Mouse (Mus musculus) cerebellum, postnatal 36 days (tissue): ENCODE measurements around the gene Tgtp1.
"Not testable (repeated sequence)": the region's sequence is repeated elsewhere in the genome, so short reads cannot be mapped to it uniquely, and the experiment has no call there.

Source experiments
- DNase-seq, 2 experiments: peaks; one replicate each; pipeline ENCODE4 v3.0.0; 2021 to 2022; ENCODE audit warnings: mixed read lengths in 2 of 2

Gene Tgtp1

GRCm38 (mm10) chr11:48994018-48994417 lies at the start of gene Tgtp1:
Tgtp1 (minus strand) TSS chr11:48994172.
- not testable (repeated sequence) for DNase-seq

GRCm38 (mm10) chr11:49012074-49012473 lies 18.1 kb upstream of the Tgtp1 start:
- not testable (repeated sequence) for DNase-seq

- DNase-seq: not testable (repeated sequence)
These were observed 12.8 kb upstream of the Tgtp1 start for GRCm38 (mm10) chr11:49006785-49007184.

DNA sequence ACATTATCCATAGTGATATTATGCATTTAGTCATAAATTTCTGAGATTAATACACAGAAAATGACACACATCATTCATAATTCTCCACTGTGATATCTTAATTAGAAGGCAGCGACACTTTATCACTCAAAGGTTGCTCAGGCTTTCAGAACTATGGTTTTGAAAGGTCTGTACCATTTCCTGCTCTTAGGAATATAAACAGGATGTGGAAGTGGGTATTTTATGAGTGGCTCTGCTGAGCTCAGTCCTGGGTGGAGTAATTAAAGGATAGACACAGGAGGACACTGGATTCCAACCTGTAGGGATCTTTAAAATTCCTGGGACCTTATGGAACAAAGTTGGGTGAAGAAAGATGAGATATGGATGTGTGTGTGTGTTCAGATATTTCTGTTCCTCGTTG lies 12.3 kb upstream of the Tgtp1 start:
- not testable (repeated sequence) for DNase-seq

DNA sequence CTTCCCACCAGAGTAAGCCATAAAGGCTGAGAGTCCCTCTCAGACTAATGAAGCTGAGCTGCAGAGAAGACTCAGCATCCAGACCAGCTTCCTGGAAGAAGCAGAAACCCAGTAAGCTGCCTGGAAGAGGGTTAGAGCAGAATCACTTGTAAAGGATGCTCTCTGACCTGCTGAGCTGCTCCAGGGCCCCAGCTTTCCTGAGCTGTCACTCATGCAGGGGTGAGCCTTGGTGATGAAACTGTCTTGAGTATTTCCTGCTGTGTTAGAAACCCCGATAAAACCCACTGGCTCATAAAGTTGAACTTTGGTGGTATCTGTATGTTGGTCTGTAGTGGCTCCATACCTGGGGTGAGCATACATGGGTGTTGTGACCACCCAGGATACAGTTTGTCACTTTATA lies 6.4 kb upstream of the Tgtp1 start:
- DNase-seq: not testable (repeated sequence)

DNA sequence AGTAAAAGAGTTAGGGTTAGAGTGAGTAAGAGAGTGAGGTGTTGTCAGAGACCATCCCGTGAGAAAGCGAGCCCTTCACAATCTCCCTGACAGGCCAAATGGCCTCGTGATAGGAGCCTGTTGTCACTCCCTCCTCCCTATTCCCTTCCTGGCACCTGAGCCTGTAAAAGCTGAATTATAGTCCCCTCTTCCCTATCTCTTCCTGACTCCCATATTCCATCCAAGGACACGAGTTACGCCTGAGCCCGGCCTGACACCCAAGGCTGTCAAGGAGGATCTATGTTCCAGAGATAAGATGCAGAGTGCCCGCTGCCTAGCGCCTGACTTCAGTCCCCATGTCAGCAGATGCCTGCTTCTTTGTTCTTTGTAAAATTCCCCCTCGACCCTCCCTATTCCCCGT lies 676 bp downstream of the Tgtp1 start:
- DNase-seq: not testable (repeated sequence)

DNA sequence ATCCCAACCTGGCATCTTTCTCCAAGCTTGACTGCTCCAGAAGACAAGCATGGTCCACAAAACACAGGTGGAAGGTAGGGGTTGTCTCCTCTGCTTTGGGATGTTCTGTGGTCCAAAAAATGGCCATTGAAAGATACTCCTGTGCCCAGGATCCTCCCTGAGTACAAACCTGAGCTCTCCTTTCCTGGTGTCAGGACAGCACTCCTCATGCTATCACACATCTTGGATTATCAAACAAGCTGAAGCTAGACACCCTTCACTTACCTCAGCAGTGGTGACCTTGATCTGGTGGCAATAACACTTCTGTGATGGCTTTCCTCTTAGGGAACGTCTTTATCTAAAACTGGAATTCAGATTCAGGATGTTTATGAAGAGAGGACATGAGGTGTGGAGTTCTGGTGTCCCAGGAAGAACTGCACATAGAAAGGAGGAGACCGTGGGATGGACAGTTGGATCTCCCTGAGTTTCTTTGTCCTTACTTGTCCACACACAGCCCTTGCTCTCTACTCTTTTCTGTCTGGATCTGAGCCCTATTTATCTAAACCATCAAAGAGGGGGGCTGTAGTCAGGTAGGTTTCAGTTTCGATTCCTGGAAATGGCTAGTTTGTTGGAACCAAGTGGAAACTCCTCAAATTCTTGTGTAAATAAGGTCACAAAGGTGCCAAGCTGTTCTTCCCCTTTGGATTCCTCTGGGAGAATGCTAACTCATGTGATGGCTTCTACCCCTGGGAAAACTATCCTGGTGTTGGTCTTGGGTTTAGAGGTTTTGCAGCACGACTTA lies 2.0 kb downstream of the Tgtp1 start, which contains the start of gene Gm12185:
Gm12185 (minus strand) TSS at position 487 of the 781 bp plus-strand sequence.
- DNase-seq: not testable (repeated sequence)

DNA sequence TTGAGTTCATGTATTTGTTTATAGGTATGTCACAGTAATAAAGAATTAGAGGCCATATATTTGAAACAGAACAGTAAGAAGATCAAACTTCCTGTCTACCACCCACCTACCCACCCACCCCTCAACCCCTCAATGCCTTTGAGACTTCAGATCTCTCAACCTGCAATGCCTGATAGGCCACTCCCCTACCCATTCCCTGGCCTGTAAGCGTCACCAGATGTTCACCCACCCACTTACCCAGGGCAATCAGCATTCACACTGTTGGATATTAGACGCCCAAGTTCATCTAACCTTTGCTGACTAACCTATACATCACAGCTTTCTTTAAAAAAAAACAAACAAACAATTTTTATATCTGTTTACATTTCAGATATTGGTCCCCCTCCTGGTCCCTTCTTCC lies 4.0 kb downstream of the Tgtp1 start:
- DNase-seq: not testable (repeated sequence)

DNA sequence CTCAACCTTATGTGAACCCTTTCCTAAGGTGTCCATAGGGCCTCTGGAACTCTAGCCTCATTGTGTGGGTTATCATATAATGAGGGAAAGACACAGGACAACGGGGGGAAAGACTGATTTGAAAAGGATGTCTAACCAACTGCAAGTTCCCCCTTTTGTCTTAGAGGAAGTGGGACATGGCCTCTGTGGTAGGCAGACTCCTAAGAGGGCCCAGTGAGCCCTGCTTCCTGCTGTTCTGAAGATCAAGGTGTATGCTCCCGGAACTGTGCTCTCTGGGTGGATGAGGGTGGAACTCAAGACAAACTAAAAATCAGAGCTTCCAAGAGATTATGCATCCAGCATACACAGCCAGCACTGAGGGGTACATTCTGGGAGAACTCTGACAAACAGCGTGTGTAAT lies 5.8 kb downstream of the Tgtp1 start:
- DNase-seq: not testable (repeated sequence)

GRCm38 (mm10) chr11:48982848-48983247 lies 11.1 kb downstream of the Tgtp1 start:
- not testable (repeated sequence) for DNase-seq

DNA sequence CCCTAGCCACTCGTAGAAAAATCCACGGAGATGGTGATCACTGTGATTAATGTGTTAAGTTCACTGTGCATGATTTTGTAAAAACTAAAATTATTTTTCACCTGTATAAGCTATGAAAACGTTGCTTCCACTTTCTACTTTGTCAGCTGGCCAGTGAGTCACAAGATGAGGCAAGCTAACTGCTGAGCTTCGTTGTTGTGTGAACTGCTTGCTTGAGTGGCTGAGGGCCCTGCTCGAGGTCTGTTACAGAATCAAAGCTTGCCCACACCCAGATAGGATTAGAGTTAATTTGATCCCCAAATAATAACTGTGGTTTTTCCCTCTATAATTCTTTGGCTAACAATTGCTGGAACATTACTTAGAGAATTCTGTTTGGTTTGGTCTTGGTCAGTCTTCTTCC lies 13.9 kb downstream of the Tgtp1 start:
- DNase-seq: not testable (repeated sequence)

DNA sequence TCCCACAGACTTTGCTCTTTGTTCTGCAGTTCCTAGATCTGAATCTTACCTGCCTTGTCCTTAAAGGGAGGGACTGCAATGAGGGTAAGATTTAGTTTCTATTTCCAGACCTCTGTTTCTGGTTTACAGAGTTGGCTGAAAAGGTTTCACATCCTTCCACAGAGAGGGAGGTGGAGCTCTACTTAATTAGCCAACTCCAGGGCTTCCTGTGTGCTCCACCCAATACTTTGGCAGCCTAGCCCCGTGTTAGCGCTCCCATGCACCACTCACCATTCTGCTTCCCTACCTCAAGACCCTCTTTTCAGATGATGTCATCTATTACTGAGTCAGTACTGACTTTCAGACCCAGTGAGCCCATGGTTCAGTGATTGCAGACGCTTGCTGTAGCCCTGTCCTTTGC lies 14.7 kb downstream of the Tgtp1 start, which contains the start of gene 9930111J21Rik1:
9930111J21Rik1 (minus strand) TSS at position 148 of the 400 bp plus-strand sequence.
- DNase-seq: not testable (repeated sequence)

DNA sequence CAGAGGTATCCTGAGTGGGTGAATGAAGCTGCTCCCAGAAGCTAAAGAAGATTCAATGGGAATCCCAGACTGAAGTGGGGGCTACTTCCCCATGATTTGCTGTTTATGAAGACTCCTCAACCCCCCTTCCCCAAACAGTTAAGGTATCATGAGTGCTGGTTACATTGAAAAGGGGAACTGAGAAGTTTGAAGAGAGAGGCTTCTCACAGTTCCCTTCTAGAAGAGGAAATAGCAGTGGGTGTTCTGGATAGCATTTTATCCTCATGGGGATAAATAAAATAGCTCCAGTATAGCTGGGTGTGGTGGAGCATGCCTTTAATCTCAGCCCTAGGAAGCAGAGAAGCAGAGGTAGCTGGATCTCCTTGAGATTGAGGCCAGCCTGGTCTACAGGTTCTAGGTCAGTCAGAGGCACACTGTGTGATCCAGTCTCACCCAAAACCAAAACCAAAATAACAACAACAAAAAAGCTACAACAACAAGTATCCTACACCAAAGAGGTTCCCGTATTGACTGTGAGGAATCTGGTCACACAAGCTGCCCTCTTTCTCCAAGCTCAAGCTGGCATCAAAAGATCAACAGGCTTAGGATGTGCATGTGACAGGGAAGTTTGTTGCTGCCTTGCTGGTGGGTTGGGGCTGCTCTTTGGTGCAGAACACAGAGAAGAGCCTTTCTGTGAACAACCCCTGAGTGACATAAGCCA lies 15.6 kb downstream of the Tgtp1 start, which contains the start of gene Olfr56:
Olfr56 (plus strand) TSS at position 650 of the 700 bp plus-strand sequence.
- not testable (repeated sequence) for DNase-seq

DNA sequence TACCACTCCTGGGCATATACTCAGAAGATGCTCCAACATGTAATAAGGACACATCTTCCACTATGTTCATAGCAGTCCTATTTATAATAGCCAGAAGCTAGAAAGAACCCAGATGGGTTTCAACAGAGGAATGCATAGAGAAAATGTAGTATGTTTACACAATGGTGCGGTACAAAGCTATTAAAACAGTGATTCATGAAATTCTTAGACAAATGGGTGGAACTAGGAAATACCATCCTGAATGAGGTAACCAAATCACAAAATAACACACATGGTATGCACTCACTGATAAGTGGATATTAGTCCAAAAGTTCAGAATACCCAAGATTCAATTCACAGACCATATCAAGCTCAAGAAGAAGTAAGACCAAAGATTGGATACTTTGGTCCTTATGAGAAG lies 19.3 kb downstream of the Tgtp1 start:
- not testable (repeated sequence) for DNase-seq

DNA sequence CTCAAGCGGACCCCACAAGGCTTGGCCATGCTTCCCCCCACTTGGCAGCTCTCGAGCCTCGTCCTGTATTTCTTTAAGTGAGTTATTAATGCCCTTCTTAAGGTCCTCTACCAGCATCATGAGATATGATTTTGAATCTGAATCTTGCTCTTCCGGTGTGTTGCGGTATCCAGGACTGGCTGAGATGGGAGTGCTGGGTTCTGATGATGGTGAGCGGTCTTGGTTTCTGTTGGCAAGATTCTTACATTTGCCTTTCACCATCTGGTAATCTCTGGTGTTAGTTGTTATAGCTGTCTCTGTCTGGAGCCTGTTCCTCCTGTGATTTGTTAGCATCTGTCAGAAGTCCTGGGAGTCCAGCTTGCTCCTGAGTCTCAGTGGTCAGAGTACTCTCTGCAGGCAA lies 47.9 kb downstream of the Tgtp1 start, which contains the start of gene Psme2b:
Psme2b (minus strand) TSS at position 101 of the 400 bp plus-strand sequence.
- not testable (repeated sequence) for DNase-seq

GRCm38 (mm10) chr11:48939286-48939685 lies 54.7 kb downstream of the Tgtp1 start:
- not testable (repeated sequence) for DNase-seq
